Mouse (Mus musculus) Muller cell, postnatal 12 days (primary cell): ENCODE measurements around the gene Mylk4.

ENCODE experiments used
- DNase-seq: peaks from one replicate; pipeline ENCODE4 v3.0.0-alpha.2; 2015; ENCODE audit errors: inconsistent ontology term

The Mylk4 gene

GRCm38 (mm10) chr13:32712568-32712967 is 71.2 kb downstream of the Mylk4 start:
- no peak for DNase-seq

GRCm38 (mm10) chr13:32707894-32708293 is 75.9 kb downstream of the Mylk4 start:
- DNase-seq = no peak

GRCm38 (mm10) chr13:32706651-32707288 is 77.0 kb downstream of the Mylk4 start:
- peak; percentile 86 for DNase-seq

GRCm38 (mm10) chr13:32705315-32705714 is 78.4 kb downstream of the Mylk4 start:
- no peak for DNase-seq

- no peak for DNase-seq
Observed at GRCm38 (mm10) chr13:32704911-32705310, 78.8 kb downstream of the Mylk4 start.

- DNase-seq = no peak
Observed at GRCm38 (mm10) chr13:32701564-32701963, 82.2 kb downstream of the Mylk4 start.

GRCm38 (mm10) chr13:32699376-32699775 is 84.4 kb downstream of the Mylk4 start:
- no peak for DNase-seq

- no peak for DNase-seq
Observed at GRCm38 (mm10) chr13:32698956-32699355, 84.8 kb downstream of the Mylk4 start.

- DNase-seq = no peak
Observed at GRCm38 (mm10) chr13:32693886-32694455, 89.8 kb downstream of the Mylk4 start.

- DNase-seq = no peak
Observed at GRCm38 (mm10) chr13:32692563-32692962, 91.2 kb downstream of the Mylk4 start.

GRCm38 (mm10) chr13:32690279-32690678 is 93.5 kb downstream of the Mylk4 start:
- no peak for DNase-seq

GRCm38 (mm10) chr13:32680868-32681515 is 102.8 kb downstream of the Mylk4 start:
- DNase-seq = peak; percentile 63

- peak; percentile 20 for DNase-seq
Observed at GRCm38 (mm10) chr13:32680121-32680551, 103.6 kb downstream of the Mylk4 start.

GRCm38 (mm10) chr13:32678998-32679397 is 104.8 kb downstream of the Mylk4 start:
- peak; percentile 77 for DNase-seq

GRCm38 (mm10) chr13:32670782-32671181 is 113.0 kb downstream of the Mylk4 start:
- no peak for DNase-seq

- DNase-seq = no peak
Observed at GRCm38 (mm10) chr13:32668296-32668695, 115.5 kb downstream of the Mylk4 start.

- DNase-seq = no peak
Observed at GRCm38 (mm10) chr13:32667386-32667785, 116.4 kb downstream of the Mylk4 start.

- no peak for DNase-seq
Observed at GRCm38 (mm10) chr13:32662041-32662440, 121.7 kb downstream of the Mylk4 start.

GRCm38 (mm10) chr13:32660294-32660693 is 123.5 kb downstream of the Mylk4 start:
- DNase-seq = peak; percentile 54

- DNase-seq = no peak
Observed at GRCm38 (mm10) chr13:32659271-32659670, 124.5 kb downstream of the Mylk4 start.

- DNase-seq = no peak
Observed at GRCm38 (mm10) chr13:32657583-32657982, 126.2 kb downstream of the Mylk4 start.
